Mouse (Mus musculus) layer of hippocampus, adult 2 months (tissue): Measurements from ENCODE around the gene Grin2c. TPM values are rescaled to one million over a fixed set of nuclear protein-coding genes. Genes with fewer than 3 reads are reported as not detected.

Source experiments
- DNase-seq, 2 experiments: peaks; one replicate each; pipeline ENCODE4 v3.0.0; 2022; ENCODE audit warnings: low spot score in 2 of 2
- H3K27ac ChIP-seq: fragments of 200-600 bp; 2 replicates; pipeline ENCODE4 v1.8.1; 2022
- H3K4me3 ChIP-seq: fragments of 200-600 bp; 2 replicates; pipeline ENCODE4 v1.8.1; 2022; ENCODE audit warnings: mild to moderate bottlenecking
- CTCF ChIP-seq: fragments of 200-600 bp; conservative IDR thresholded peaks from 2 replicates; pipeline ENCODE4 v1.8.1; 2022; ENCODE audit warnings: antibody characterized with exemption, mild to moderate bottlenecking, moderate library complexity
- total RNA-seq, 2 experiments: library from RNA; stranded (reverse); gene quantifications; 2 replicates each; pipeline ENCODE4 v1.2.3; 2021

The Grin2c gene
- total RNA-seq, 2 experiments from 2014 or later, result 47.4 to 47.5 TPM

DNA sequence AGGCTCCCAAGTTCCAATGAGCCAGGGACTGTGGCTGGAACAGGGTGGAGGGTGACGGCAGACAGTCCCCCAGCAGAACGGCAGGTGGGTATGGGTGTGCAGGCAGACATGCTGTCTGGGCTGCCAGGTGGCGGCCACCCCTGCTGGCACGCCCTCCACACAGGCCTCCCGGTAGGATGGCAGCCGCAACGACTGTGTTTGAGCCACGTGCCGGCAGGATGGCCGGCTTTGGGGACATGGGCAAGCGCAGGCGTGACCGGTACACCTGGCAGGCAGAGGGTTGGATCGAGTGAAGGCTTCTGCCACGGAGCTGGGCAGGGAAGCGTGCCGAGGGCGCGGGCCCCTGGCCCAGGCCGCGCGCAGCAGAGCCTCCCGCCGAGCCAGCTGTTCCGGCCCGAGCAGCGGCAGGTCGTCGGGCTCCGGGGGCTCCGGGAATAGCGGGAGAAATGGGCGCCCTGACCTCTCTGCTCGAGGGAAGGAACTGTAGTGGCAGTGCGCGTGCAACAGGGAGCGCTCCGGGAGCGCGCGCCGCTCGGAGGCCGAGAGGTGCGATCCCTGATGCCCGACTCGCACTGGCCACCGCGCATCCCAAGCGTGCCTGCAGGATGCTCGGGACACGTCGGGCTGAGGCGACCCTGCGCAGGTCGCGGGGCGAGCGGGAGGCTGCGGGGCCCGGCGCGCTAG, 17.2 kb downstream of the Grin2c start:
- TF ChIP-seq CTCF, result peak; percentile 54
- DNase-seq, result no peak
- no peak overlapping the region for H3K27ac ChIP-seq
- peak overlapping the region; percentile 52 for H3K4me3 ChIP-seq

DNA sequence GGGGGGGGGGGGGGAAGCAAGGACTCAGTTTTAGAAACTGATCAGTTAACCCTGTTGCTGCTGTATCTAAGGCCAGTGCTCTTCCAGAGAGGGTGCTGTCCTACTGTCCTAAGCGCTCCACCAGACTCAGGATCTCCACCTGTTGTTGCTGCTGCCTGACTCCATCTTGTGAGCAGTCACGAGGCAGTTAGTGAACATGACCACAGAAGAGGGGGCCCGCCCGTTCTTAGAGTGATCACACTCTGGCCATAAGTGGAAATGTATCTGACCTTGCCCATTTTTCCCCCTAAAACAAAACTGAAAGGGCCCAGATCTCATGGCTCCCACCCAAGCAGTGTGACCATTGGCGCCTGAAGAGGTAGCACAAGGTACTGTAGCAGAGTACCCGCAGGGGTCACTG, 19.1 kb downstream of the Grin2c start:
- TF ChIP-seq CTCF, result no peak
- no peak overlapping the region for H3K4me3 ChIP-seq
- no peak for DNase-seq
- H3K27ac ChIP-seq, result no peak overlapping the region; the same call in 1 of the 2 replicates

DNA sequence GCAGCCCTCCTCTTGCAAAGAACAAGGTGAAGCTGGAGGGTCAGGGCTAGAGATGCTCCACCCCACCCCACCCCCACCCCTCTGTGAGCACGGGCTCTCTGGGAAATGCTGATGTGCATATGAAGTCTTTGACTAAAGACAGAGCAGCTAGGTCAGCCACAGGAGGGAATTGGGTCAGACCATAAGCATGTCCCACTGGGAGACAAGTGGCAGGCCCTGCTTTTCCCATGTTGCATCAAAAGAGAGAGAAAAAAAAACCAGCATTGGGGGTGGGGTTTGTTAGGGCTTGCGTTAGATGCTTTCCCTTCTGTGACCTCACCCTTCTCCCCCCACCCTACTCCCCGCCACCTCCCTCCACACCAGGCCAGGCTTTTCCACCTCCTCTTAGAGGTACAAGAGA, 19.8 kb downstream of the Grin2c start:
- Histone ChIP-seq H3K27ac (no peak overlapping the region; the same call in 1 of the 2 replicates), H3K4me3 (no peak overlapping the region)
- DNase-seq, result no peak
- no peak for TF ChIP-seq CTCF

DNA sequence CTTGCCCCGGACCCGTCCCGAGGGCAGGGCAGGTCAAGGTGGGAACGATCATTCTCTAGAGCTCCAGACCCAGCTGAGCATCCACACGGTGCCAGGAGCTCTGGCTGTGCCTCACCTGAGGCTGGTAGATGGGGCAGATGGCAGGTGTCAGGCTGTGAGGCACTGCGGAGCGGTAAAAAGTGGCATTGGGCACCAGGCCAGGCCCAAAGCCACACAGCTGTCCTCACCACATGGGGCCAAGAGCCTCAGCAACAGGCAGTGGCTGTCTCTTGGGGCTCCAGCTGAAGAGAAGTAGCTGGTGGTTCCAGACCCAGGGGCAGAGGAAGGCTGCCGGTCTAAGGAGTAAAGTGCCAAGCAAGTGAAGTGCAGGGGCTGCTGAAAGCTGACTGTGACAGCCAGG, 20.7 kb downstream of the Grin2c start:
- TF ChIP-seq CTCF, result no peak
- DNase-seq, result no peak

DNA sequence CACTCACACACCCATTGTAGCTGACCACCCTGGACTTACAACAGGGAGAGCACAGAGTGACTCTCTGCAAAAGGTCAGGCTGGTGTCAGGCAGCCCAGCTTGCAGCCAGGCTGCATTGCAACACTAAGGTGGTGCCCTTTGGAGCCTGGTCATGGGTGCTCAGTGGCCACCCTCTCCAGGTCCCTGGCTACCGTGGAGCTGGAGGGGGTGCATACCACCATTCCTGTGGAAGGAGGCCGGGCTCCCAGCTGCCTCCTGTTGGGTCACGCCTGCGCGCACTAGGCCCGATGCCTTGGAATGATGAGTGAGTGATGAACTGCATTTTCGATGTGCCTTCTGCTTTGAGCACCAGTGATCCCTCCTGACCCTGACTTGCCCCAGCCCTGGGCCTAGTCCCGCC, 22.2 kb downstream of the Grin2c start:
- Histone ChIP-seq H3K4me3 (no peak overlapping the region), H3K27ac (no peak overlapping the region)
- no peak for DNase-seq
- TF ChIP-seq CTCF, result no peak

More for the DNA sequence above, 20.7 kb downstream of the Grin2c start:
- peak overlapping the region; percentile 32; the same call in 1 of the 2 replicates for H3K27ac ChIP-seq
- no peak overlapping the region for H3K4me3 ChIP-seq

DNA sequence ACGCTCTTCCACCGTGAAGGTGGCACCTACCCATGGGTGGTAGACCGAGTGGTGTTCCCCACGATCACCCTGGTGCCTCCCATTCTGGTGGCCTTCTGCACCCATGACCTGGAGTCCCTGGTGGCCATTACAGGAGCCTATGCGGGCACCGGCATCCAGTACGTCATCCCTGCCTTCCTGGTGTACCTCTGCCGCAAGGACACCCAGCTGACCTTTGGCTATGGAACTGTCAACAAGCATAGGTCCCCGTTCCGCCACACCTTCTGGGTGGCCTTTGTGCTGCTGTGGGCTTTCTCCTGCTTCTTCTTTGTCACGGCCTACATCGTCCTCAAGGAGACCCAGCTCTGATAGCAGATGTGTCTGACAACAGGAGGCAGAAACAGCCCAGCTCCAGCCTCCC, 23.3 kb downstream of the Grin2c start:
- no peak overlapping the region for H3K4me3 ChIP-seq
- no peak overlapping the region for H3K27ac ChIP-seq
- no peak for TF ChIP-seq CTCF
- DNase-seq, result no peak

DNA sequence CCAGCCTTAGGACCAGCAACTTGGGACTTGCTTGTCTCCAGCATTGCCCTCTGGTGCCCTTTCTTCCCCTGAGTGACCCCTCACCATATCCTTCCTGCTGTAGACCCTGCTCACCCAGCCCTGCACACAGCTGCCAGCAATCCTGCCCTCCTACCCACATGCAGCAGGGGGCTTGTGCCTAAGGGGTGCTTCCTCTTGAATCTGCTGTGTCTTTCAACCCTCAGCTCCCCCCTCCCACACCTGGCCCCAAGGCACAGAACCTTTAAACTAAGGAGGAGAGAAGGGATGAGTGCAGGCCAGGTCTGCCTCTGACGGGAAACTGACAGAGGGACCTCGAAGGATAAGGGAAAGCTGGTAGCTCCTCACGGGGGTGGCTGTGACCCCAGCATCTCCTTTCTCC, 24.3 kb downstream of the Grin2c start:
- no peak for DNase-seq
- H3K4me3 ChIP-seq, result no peak overlapping the region
- H3K27ac ChIP-seq, result no peak overlapping the region
- no peak for TF ChIP-seq CTCF

DNA sequence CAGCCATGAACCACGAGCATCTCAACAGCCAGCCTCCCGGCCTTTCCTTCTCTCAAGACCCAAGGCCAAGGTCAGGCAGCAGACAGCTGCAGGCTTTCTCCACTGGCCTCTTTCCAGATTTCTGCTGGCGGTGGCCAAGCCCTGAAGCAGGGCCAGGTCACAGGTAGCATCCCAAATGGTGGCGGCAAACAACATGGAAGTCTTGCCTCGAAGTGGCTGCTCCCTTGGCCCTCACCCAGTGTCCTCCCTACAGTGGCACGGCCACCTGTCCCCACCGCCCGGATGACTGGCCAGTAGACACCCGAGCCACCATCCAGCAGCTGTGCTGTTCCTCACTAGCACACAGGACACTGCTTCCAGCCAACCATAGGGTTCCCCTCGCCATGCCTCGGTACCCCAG, 25.6 kb downstream of the Grin2c start:
- TF ChIP-seq CTCF, result no peak
- Histone ChIP-seq H3K27ac (no peak overlapping the region), H3K4me3 (no peak overlapping the region)
- no peak for DNase-seq

DNA sequence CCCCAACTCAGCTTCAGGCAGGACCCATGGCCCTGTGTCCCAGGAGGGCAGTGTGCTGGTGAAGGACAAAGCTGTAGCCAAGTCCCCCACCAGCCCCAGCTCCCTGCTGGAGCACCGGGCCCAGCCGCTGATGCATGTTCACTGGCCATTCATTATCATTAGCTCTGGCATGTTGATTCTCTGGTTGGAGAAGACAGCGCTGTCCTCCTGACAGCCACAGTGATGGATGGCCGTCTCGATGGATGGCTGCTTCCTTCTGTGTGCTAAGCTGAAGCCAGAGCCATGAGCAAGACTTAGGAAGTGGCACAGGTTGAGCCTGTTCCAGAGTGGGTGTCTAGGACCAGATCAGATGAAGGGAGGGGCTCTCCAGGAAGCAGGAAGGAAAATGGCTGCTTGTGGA, 30.5 kb downstream of the Grin2c start:
- TF ChIP-seq CTCF, result no peak

DNA sequence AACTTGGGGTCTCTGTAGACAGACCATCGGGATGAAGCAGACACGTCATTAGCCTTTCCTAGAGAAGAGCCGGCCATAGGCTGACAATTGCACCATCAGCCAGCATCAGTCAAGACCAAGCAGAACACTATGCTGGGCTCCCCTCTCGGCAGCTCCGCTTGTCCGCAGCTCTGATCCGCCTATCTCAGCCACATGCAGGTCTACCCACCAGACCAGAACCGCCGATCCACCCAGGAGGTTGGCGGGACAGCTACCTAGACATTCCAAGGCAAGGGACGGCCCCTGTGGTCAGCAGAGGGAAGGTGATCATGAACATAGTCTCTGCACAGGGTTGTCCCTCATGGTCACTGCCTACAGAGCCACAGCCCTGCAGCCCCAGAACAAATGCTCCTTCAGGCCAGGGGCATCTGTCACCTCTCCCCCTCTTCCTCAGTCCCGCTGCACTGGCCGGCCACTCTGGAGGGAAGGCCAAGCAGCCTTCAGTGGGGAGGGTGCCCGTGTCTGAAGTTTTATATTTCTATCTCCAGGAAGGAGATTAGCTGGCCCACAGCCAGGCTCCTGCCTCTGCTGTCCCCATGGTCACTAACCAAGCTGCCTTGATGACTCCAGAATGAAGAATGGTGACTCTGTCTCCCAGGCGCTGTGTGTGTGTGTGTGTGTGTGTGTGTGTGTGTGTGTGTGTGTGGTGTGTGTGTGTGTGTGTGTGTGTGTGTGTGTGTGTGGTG, 32.6 kb downstream of the Grin2c start:
- Histone ChIP-seq H3K4me3 (no peak overlapping the region), H3K27ac (peak overlapping the region; percentile 91)
- TF ChIP-seq CTCF, result no peak
- no peak for DNase-seq

More for the DNA sequence above, 30.5 kb downstream of the Grin2c start:
- peak overlapping the region; percentile 1; the same call in 1 of the 2 replicates for H3K27ac ChIP-seq
- DNase-seq, result no peak
- H3K4me3 ChIP-seq, result no peak overlapping the region

DNA sequence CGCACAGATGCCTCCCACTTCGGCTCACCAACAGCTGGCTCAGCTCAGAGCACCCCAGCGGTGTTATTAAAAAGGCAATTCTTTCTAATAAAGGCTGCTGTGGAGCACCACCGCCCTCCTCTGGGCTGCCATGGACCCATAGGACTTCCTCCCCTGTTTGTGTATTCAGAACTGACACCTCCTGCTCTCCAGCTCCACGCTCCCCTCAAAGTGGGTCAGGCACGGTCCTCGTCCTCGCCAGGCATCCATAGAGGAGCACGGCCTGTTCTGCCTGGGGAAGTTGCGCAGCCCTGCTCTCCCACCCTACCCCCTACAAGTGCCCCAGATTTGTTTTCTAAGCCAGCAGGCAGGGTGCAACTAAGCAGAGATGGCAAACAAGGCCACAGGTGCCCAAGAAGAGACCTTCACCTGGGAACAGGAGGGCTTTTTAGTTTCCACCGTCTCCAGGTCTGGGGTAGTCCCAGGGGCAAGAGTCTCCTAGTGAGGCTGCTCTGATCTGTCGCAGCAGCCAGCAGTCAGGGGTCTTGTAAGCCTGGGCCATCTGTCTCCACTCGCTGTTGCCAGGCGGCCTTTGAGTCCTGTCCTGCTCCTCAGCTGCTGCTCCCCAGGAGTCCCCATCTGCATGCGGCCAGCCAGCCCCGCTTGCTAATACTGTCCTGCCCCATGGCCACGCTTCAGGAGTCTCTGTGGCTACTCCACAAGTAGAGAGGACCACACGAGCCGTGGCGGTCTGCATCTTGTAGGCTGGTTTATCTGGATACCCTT, 33.3 kb downstream of the Grin2c start:
- TF ChIP-seq CTCF, result peak; percentile 71
- Histone ChIP-seq H3K27ac (peak overlapping the region; percentile 91), H3K4me3 (no peak overlapping the region)
- peak; percentile 41 to 54 for DNase-seq

DNA sequence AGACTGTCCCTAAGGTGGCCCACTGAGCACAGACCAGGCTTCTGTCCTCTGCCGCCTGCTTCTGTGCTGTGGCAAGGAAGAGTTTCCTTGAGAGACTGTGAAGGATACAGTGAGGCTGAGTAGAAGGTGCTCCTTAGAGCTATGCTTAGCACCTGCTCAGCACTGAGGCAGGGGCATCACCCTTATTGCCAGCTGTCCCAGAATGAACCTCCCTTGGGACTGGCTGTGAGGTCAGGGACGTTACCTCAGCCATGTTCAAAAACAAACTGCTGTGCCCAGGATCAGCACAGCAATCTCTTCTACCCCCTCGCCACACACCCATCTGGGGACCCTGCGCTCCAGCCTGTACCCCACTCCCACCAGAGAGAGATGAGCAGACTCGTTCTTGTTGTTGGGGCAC, 34.2 kb downstream of the Grin2c start:
- no peak for DNase-seq
- Histone ChIP-seq H3K27ac (peak overlapping the region; percentile 91), H3K4me3 (no peak overlapping the region)
- TF ChIP-seq CTCF, result no peak

DNA sequence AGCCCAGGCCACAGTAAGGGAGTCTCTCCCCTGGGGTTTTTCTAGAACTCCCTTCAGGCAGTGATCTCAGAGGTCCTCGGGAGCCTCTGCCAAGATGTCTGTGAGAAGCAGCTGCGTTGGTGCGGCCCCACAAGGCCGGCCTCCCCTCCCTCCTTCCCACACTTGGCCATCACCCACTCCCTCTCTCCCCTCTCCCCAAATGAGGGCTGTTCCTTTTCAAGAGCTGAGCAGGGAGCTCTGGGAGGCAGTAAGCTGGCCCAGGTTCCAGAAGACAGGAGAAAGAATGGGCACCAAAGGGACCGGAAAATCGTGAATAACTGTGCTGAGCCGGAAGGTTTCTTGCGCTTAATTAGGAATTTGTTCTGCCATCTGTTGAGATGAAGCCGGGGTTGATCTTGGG, 35.1 kb downstream of the Grin2c start:
- peak in 1 of 2 experiments; percentile 54 for DNase-seq
- TF ChIP-seq CTCF, result no peak
- Histone ChIP-seq H3K27ac (peak overlapping the region; percentile 91), H3K4me3 (no peak overlapping the region)
